Mouse (Mus musculus) hindbrain, embryonic 16.5 days (tissue): ENCODE results near the gene Serpina1a. TPM values are rescaled to one million over a fixed set of nuclear protein-coding genes. Genes with fewer than 3 reads are reported as not detected.
"Not testable (repeated sequence)": the region's sequence is repeated elsewhere in the genome, so short reads cannot be mapped to it uniquely, and the experiment has no call there.

Experiments
- ATAC-seq: fragments of 200-750 bp; cut with Nextera tagmentation; 2 replicates; pipeline ENCODE4 v1.8.0; 2017; ENCODE audit warnings: moderate TSS enrichment, moderate library complexity
- H3K27ac ChIP-seq: fragments of 300-500 bp; sonication (generic); 2 replicates; pipeline ENCODE4 v1.5.1; 2014; ENCODE audit warnings: low read depth, mild to moderate bottlenecking, control low read depth, low read length, moderate library complexity
- H3K27me3 ChIP-seq: fragments of 300-500 bp; sonication (generic); replicated peaks from 2 replicates; pipeline ENCODE4 v1.6.1; 2014; ENCODE audit warnings: low read length; ENCODE audit not compliant: control insufficient read depth, insufficient read depth
- H3K36me3 ChIP-seq: fragments of 300-500 bp; sonication (generic); 2 replicates; pipeline ENCODE4 v1.6.1; 2014; ENCODE audit warnings: mild to moderate bottlenecking, low read length, moderate library complexity, mixed read lengths; ENCODE audit not compliant: control insufficient read depth, insufficient read depth
- H3K4me1 ChIP-seq: fragments of 300-500 bp; sonication (generic); 2 replicates; pipeline ENCODE4 v1.6.1; 2014; ENCODE audit warnings: low read depth, low read length; ENCODE audit not compliant: control insufficient read depth, insufficient read depth
- H3K4me2 ChIP-seq: fragments of 300-500 bp; sonication (generic); 2 replicates; pipeline ENCODE4 v1.6.1; 2014; ENCODE audit warnings: mild to moderate bottlenecking, low read length, control low read depth, moderate library complexity
- H3K4me3 ChIP-seq: fragments of 300-500 bp; sonication (generic); 2 replicates; pipeline ENCODE4 v1.5.1; 2014; ENCODE audit warnings: mild to moderate bottlenecking, low read length, control low read depth, moderate library complexity
- H3K9ac ChIP-seq: fragments of 300-500 bp; sonication (generic); 2 replicates; pipeline ENCODE4 v1.6.1; 2014; ENCODE audit warnings: low read depth, mild to moderate bottlenecking, control low read depth, low read length, moderate library complexity
- H3K9me3 ChIP-seq: fragments of 300-500 bp; sonication (generic); 2 replicates; pipeline ENCODE4 v1.6.1; 2014; ENCODE audit warnings: mild to moderate bottlenecking, low read length, moderate library complexity; ENCODE audit not compliant: control insufficient read depth
- WGBS: fragments of 180-500 bp; shearing (Covaris S2); extraction: QIAGEN DNeasy Blood & Tissue Kit; methylation state at CpG from one replicate; pipeline ENCODE4 v1.1.7; 2014; 5-methylcytosine and 5-hydroxymethylcytosine counted together
- polyA plus RNA-seq: library from polyadenylated mRNA; unstranded; fragments of >200 nt; fragmentation: Nextera tagmentation; extraction: Ambion mirVana; gene quantifications from 2 replicates; pipeline ENCODE4 v1.2.1, GENCODE M21; 2015

The Serpina1a gene
- not detected in 2 replicates for polyA plus RNA-seq

DNA sequence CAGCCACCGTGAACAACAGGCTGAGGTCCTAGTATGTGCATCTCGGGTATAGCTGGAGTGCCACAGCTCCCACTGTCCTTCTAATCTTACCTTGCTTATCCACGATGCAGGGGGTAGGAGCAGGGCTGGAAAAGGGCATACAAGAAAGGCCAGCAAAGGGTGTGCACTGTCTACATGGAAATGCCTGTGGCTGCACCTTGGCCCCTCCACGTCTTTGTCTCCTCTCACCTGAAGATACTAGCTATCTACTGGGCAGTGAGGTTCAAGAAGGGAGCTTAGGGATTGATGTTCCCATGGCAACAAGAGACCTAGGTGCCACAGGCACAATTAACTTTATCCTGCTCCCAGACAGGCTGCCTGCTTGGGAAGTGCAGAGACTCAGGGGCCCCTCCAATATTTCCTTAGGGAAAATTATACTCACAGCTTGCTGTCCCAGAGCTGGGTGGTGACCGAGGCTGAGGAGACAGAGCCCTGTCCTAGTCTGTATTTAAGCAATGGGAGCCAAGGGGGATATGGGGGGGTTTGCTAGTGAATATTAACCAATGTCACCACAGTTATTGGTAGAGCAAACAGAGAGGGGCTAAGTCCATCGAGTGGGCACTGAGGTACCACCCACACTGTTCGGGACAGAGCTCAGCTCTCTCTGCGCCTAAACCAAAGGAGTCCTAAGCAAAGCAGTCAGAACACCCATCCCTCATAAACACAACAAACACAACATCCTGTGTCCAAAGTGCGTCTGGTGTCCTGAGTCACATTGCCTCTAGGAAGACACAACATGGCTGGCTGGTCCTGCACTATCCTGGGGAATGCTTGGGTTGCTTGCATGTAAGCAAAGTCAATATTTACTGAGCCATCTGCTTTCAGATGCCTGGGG lies at the start of gene Serpina1a:
TSS of gene Serpina1a (minus strand) at position 462 of the 874 bp plus-strand sequence.
- H3K27me3 ChIP-seq, H3K4me3 ChIP-seq, H3K4me1 ChIP-seq, H3K36me3 ChIP-seq, H3K9ac ChIP-seq, H3K9me3 ChIP-seq, H3K4me2 ChIP-seq, H3K27ac ChIP-seq, ATAC-seq: not testable (repeated sequence)
- WGBS = 87% methylated on average over 9 of the region's 9 CpGs

DNA sequence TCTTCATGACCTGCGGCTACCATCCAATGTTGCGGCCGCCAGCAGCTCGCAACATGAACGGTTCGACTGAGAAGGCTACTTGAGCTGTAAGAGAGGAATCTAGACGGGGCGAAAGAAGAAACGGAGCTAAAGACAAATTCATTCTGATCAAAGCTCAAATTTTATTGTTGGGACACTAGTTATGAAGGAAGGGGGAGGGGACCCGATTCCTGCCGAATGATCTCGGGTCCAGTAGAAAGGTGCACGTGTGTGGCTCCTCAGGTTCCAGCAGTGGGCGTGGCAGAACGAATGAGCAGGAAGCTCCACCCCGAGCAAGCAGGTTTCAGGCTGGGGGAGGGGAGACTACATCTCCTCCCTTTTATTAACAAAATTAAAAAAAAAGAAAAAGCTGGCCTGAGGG lies 45.8 kb upstream of the Serpina1a start:
- H3K27me3 ChIP-seq, H3K4me2 ChIP-seq, H3K9me3 ChIP-seq, ATAC-seq, H3K9ac ChIP-seq, H3K27ac ChIP-seq, H3K4me3 ChIP-seq, H3K36me3 ChIP-seq, H3K4me1 ChIP-seq: not testable (repeated sequence)
- WGBS = 95% methylated on average over 11 of the region's 16 CpGs

GRCm38 (mm10) chr12:103907746-103908145 lies 44.4 kb upstream of the Serpina1a start:
- not testable (repeated sequence) for H3K27ac ChIP-seq, H3K4me2 ChIP-seq, H3K9ac ChIP-seq, H3K4me1 ChIP-seq, H3K4me3 ChIP-seq, H3K36me3 ChIP-seq, H3K9me3 ChIP-seq, ATAC-seq, H3K27me3 ChIP-seq
- WGBS = 47% methylated on average over 1 of the region's 1 CpGs

GRCm38 (mm10) chr12:103904837-103905340 lies 41.5 kb upstream of the Serpina1a start, which contains the start of gene Serpina1c:
Gene Serpina1c (minus strand): TSS chr12:103904887.
- 75% methylated on average over 4 of the region's 4 CpGs for WGBS
- H3K4me3 ChIP-seq, H3K4me2 ChIP-seq, H3K27ac ChIP-seq, H3K27me3 ChIP-seq, H3K9me3 ChIP-seq, H3K9ac ChIP-seq, H3K4me1 ChIP-seq, ATAC-seq, H3K36me3 ChIP-seq: not testable (repeated sequence)

- ATAC-seq, H3K9ac ChIP-seq, H3K27ac ChIP-seq, H3K4me3 ChIP-seq, H3K27me3 ChIP-seq, H3K36me3 ChIP-seq, H3K9me3 ChIP-seq, H3K4me1 ChIP-seq, H3K4me2 ChIP-seq: not testable (repeated sequence)
- 94% methylated on average over 3 of the region's 3 CpGs for WGBS
Measured at GRCm38 (mm10) chr12:103901929-103902328, 38.6 kb upstream of the Serpina1a start.

DNA sequence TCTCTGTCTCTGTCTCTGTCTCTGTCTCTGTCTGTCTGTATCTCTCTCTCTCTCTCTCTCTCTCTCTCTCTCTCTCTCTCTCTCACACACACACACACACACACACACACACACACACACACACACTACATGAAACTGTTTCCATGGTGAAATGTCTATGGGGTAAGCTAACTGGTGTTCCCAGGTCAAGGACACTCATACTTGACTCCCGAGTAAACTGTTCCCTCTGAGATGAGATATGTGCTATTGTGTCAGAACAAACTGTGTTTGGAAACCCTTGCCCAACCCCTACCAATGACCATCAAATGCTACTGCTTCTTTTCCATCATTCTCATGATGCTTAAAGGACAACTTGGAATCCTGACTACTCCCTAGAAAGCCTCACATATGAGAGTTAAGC lies 3.5 kb upstream of the Serpina1a start:
- not testable (repeated sequence) for H3K4me2 ChIP-seq, H3K27ac ChIP-seq, H3K9ac ChIP-seq, H3K27me3 ChIP-seq, H3K36me3 ChIP-seq, H3K9me3 ChIP-seq, ATAC-seq, H3K4me1 ChIP-seq, H3K4me3 ChIP-seq
- 84% methylated on average over 1 of the region's 1 CpGs for WGBS

- no peak overlapping the region for H3K9ac ChIP-seq
- WGBS = 68% methylated on average over 3 of the region's 3 CpGs
- H3K4me2 ChIP-seq = no peak overlapping the region
- H3K27me3 ChIP-seq = no peaks in the 10 kb centered on the region
- ATAC-seq = no peak
- no peak overlapping the region for H3K4me3 ChIP-seq
- H3K36me3 ChIP-seq = no peaks in the 10 kb centered on the region
- peaks cover 4% of the 10 kb centered on the region; the same call in 1 of the 2 replicates for H3K9me3 ChIP-seq
- no peaks in the 10 kb centered on the region for H3K4me1 ChIP-seq
- no peak overlapping the region for H3K27ac ChIP-seq
Measured at GRCm38 (mm10) chr12:103860976-103861375, 2.4 kb downstream of the Serpina1a start.

GRCm38 (mm10) chr12:103860571-103860970 lies 2.8 kb downstream of the Serpina1a start:
- H3K9me3 ChIP-seq, H3K4me2 ChIP-seq, H3K4me3 ChIP-seq, ATAC-seq, H3K27ac ChIP-seq, H3K27me3 ChIP-seq, H3K4me1 ChIP-seq, H3K9ac ChIP-seq, H3K36me3 ChIP-seq: not testable (repeated sequence)
- WGBS = 88% methylated on average over 3 of the region's 4 CpGs

DNA sequence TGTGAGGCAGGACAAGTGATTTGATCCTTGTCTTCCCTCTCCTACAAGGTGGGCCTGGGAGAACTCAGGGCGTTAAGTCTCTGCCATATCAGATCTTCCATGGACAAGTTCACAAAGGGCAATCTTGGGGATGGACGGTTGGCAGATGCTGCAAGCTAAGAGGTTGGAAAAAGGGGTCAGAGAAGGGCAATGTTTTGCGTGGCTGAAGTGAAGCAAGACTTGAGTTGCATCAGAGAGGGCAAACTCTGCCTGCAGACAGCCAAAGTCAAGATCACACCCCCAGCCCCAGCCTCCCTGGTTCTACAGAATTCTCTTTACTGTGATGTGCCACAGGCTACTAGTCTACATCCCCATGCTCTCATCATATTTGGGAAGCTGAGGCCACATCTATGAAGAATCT lies 3.8 kb downstream of the Serpina1a start:
- 73% methylated on average over 3 of the region's 3 CpGs for whole genome bisulfite sequencing

More for the DNA sequence above, 3.8 kb downstream of the Serpina1a start:
- not testable (repeated sequence) for H3K4me2 ChIP-seq, H3K4me1 ChIP-seq, H3K27ac ChIP-seq, H3K9ac ChIP-seq, ATAC-seq, H3K36me3 ChIP-seq, H3K4me3 ChIP-seq, H3K27me3 ChIP-seq, H3K9me3 ChIP-seq
